Comparison of ENCODE assay signal across 7 mouse cellular contexts in the genomic region with DNA sequence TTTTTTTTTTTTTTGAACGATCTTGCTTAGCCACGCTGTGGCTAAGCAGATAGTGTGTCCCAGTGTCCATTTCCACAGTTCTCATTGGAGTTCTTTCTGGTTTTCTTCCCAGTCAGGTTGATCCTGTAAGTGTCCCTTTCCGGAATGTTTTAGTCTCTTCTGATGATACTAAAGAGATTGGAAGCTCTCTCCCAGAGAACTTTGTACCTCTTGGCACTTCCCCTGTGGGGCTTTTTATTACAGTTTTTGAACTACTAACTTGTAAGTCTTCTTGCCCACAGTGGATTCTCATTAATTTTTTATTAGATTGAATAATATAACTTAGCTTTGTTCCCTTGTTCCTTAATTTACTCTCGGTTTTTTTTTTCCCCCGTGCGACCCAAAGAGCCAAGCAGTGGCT. TPM values are rescaled to one million over a fixed set of nuclear protein-coding genes. Genes with fewer than 3 reads are reported as not detected.
A peak's percentile ranks its signal among the peaks of the same experiment; 100 is the strongest.
DNase-seq lines count a peak whose midpoint lies in the region; ATAC-seq and TF ChIP-seq lines count a peak whose summit lies in the region.

No protein-coding gene starts in this region.

- H3K9ac ChIP-seq in liver, adult 2 months (ENCODE audit: low read depth, low read length): peak overlapping the region; percentile 81
- peak overlapping the region; percentile 57; the same call in 1 of the 2 replicates for H3K9ac ChIP-seq in neural tube, embryonic 15.5 days (replicated peaks)

- TF ChIP-seq CTCF in liver, adult 2 months (IDR thresholded peaks at IDR 0.05; ENCODE audit: low read depth, low read length): no peak
- TF ChIP-seq CTCF in embryonic fibroblast, embryonic 13.5 days (IDR thresholded peaks at IDR 0.05; ENCODE audit: borderline replicate concordance, insufficient read depth, low read length): no peak

- 2% methylated on average over 6 of the region's 6 CpGs for WGBS in liver, adult 2 months
- 65% methylated on average over 6 of the region's 6 CpGs for WGBS in limb, embryonic 10.5 days
- WGBS in neural tube, embryonic 15.5 days: 41% methylated on average over 6 of the region's 6 CpGs

- TF ChIP-seq POLR2A in liver, adult 2 months (IDR thresholded peaks at IDR 0.05; ENCODE audit: extremely low read depth, insufficient read depth, low read length): no peak
- no peak for TF ChIP-seq POLR2A in embryonic fibroblast, embryonic 13.5 days (IDR thresholded peaks at IDR 0.05; ENCODE audit: low read depth, low read length)

- DNase-seq in liver, adult 2 months (ENCODE audit: extremely low read depth, low read depth, low spot score): peak; percentile 73
- no peak for DNase-seq in liver
- no peak for DNase-seq in limb, embryonic 10.5 days (ENCODE audit: low spot score)
- no peak for DNase-seq in right cerebral cortex, adult 18-20 months
- DNase-seq in layer of hippocampus, adult 18-20 months (ENCODE audit: low spot score in 2 of 2): no peak

- H3K4me1 ChIP-seq in liver, adult 2 months (ENCODE audit: control insufficient read depth, insufficient read depth, low read length): peaks cover 16% of the 10 kb centered on the region
- no peaks in the 10 kb centered on the region for H3K4me1 ChIP-seq in embryonic fibroblast, embryonic 13.5 days (ENCODE audit: control insufficient read depth, insufficient read depth, low read length)
- peaks cover 14% of the 10 kb centered on the region for H3K4me1 ChIP-seq in limb, embryonic 10.5 days
- peaks cover 31% of the 10 kb centered on the region for H3K4me1 ChIP-seq in neural tube, embryonic 15.5 days

- peak overlapping the region; percentile 72 for H3K4me3 ChIP-seq in liver, adult 2 months (ENCODE audit: insufficient read depth, low read depth, low read length)
- H3K4me3 ChIP-seq in embryonic fibroblast, embryonic 13.5 days (ENCODE audit: insufficient read depth, low read length): peak overlapping the region; percentile 87
- peak overlapping the region; percentile 72 for H3K4me3 ChIP-seq in limb, embryonic 10.5 days
- H3K4me3 ChIP-seq in neural tube, embryonic 15.5 days (replicated peaks): peak overlapping the region; percentile 89

- H3K4me2 ChIP-seq in neural tube, embryonic 15.5 days: peak overlapping the region; percentile 80

- H3K79me2 ChIP-seq in liver, adult 2 months (ENCODE audit: control insufficient read depth, insufficient read depth, low read length): peaks cover 21% of the 10 kb centered on the region; the same call in 1 of the 2 replicates

- no peaks in the 10 kb centered on the region for H3K9me3 ChIP-seq in limb, embryonic 10.5 days (replicated peaks)
- no peaks in the 10 kb centered on the region for H3K9me3 ChIP-seq in neural tube, embryonic 15.5 days (replicated peaks)

- H3K36me3 ChIP-seq in liver, adult 2 months (ENCODE audit: control insufficient read depth, insufficient read depth, low read length): peaks cover 4% of the 10 kb centered on the region; the same call in 1 of the 2 replicates
- no peaks in the 10 kb centered on the region for H3K36me3 ChIP-seq in limb, embryonic 10.5 days
- 0 out of 2 replicates have a peak, but pooled peaks cover 3% of the 10 kb centered on the region for H3K36me3 ChIP-seq in neural tube, embryonic 15.5 days

- H3K27ac ChIP-seq in liver, adult 2 months (replicated peaks; ENCODE audit: insufficient read depth, low read depth, low read length): peak overlapping the region; percentile 81
- H3K27ac ChIP-seq in embryonic fibroblast, embryonic 13.5 days (ENCODE audit: insufficient read depth, low read length): no peak overlapping the region
- no peak overlapping the region for H3K27ac ChIP-seq in limb, embryonic 10.5 days
- no peak overlapping the region; the same call in 1 of the 2 replicates for H3K27ac ChIP-seq in neural tube, embryonic 15.5 days (replicated peaks)

- no peaks in the 10 kb centered on the region for H3K27me3 ChIP-seq in liver, adult 2 months (ENCODE audit: control insufficient read depth, insufficient read depth, low read length)
- H3K27me3 ChIP-seq in limb, embryonic 10.5 days (ENCODE audit: low read depth, poor library complexity, severe bottlenecking): no peaks in the 10 kb centered on the region
- no peaks in the 10 kb centered on the region for H3K27me3 ChIP-seq in neural tube, embryonic 15.5 days (replicated peaks)

- ATAC-seq in neural tube, embryonic 15.5 days (ENCODE audit: low FRiP score): no peak

RNA-seq across cellular contexts. Expression of a gene that starts 1.0 kb away (rescaled TPM):
- total RNA-seq in liver, adult 2 months (2014; rRNA removed): 88.4 and 91.4 TPM in 2 replicates
- polyA plus RNA-seq in liver, adult 2 months (2012; rRNA removed): 75.3 and 81.5 TPM in 2 replicates
- 40.8 and 46.7 TPM in 2 replicates for polyA plus RNA-seq in embryonic fibroblast, embryonic 13.5 days (2011; ENCODE audit: insufficient read length, low read depth, missing spikeins)
- 42.2 and 48.7 TPM in 2 replicates for polyA plus RNA-seq in limb, embryonic 10.5 days (2016; fragmentation: Nextera tagmentation; extraction: Ambion mirVana)
- 32.2 and 36.5 TPM in 2 replicates for polyA plus RNA-seq in neural tube, embryonic 15.5 days (2015; fragmentation: Nextera tagmentation; extraction: Ambion mirVana)
- 10 to 100 TPM; 10.5 to 11.2 TPM for total RNA-seq in layer of hippocampus, adult 18-20 months (2021)

RNA-seq across cellular contexts. Expression of a gene that starts 1.2 kb away (rescaled TPM):
- 22.7 and 24.5 TPM in 2 replicates for total RNA-seq in liver, adult 2 months (2014; rRNA removed)
- polyA plus RNA-seq in liver, adult 2 months (2012; rRNA removed): 17.4 and 20.0 TPM in 2 replicates
- 33.1 and 36.9 TPM in 2 replicates for polyA plus RNA-seq in embryonic fibroblast, embryonic 13.5 days (2011; ENCODE audit: insufficient read length, low read depth, missing spikeins)
- 16.4 and 19.6 TPM in 2 replicates for polyA plus RNA-seq in limb, embryonic 10.5 days (2016; fragmentation: Nextera tagmentation; extraction: Ambion mirVana)
- polyA plus RNA-seq in neural tube, embryonic 15.5 days (2015; fragmentation: Nextera tagmentation; extraction: Ambion mirVana): 22.6 and 24.2 TPM in 2 replicates
- total RNA-seq in layer of hippocampus, adult 18-20 months (2021): 10 to 100 TPM; 38.2 to 38.4 TPM

RNA-seq across cellular contexts. Expression of a gene that starts 46.9 kb away (rescaled TPM):
- 46.9 and 52.6 TPM in 2 replicates for total RNA-seq in liver, adult 2 months (2014; rRNA removed)
- 13.5 and 14.8 TPM in 2 replicates for polyA plus RNA-seq in liver, adult 2 months (2012; rRNA removed)
- polyA plus RNA-seq in embryonic fibroblast, embryonic 13.5 days (2011; ENCODE audit: insufficient read length, low read depth, missing spikeins): 61.3 and 94.3 TPM in 2 replicates
- 223 and 233 TPM in 2 replicates for polyA plus RNA-seq in limb, embryonic 10.5 days (2016; fragmentation: Nextera tagmentation; extraction: Ambion mirVana)
- polyA plus RNA-seq in neural tube, embryonic 15.5 days (2015; fragmentation: Nextera tagmentation; extraction: Ambion mirVana): 76.8 and 95.4 TPM in 2 replicates
- total RNA-seq in layer of hippocampus, adult 18-20 months (2021): 10 to 100 TPM; 48.0 to 48.8 TPM

RNA-seq across cellular contexts. Expression of a gene that starts 47.0 kb away (rescaled TPM):
- 3.9 and 4.6 TPM in 2 replicates for total RNA-seq in liver, adult 2 months (2014; rRNA removed)
- polyA plus RNA-seq in liver, adult 2 months (2012; rRNA removed): 4.4 and 7.3 TPM in 2 replicates
- polyA plus RNA-seq in embryonic fibroblast, embryonic 13.5 days (2011; ENCODE audit: insufficient read length, low read depth, missing spikeins): 12.1 and 14.1 TPM in 2 replicates
- polyA plus RNA-seq in limb, embryonic 10.5 days (2016; fragmentation: Nextera tagmentation; extraction: Ambion mirVana): 38.4 and 38.6 TPM in 2 replicates
- 15.3 and 16.4 TPM in 2 replicates for polyA plus RNA-seq in neural tube, embryonic 15.5 days (2015; fragmentation: Nextera tagmentation; extraction: Ambion mirVana)
- total RNA-seq in layer of hippocampus, adult 18-20 months (2021): 10 to 100 TPM; 12.8 to 13.5 TPM
